Mouse (Mus musculus): ENCODE data around the gene Ankrd52. TPM values are rescaled to one million over a fixed set of nuclear protein-coding genes. Genes with fewer than 3 reads are reported as not detected.

The Ankrd52 gene
- polyA plus RNA-seq, 1 experiment from 2014 or later, result 13.2 TPM

- Histone ChIP-seq H3K36me3 (ENCODE audit: control insufficient read depth, insufficient read depth) (peaks cover 61% of the 10 kb centered on the region), H3K9ac (replicated peaks; ENCODE audit: low read depth, low read length) (no peak overlapping the region), H3K4me3 (replicated peaks; ENCODE audit: low read length) (no peak overlapping the region), H3K4me2 (ENCODE audit: low read length) (no peak overlapping the region), H3K9me3 (ENCODE audit: control insufficient read depth, low read length) (no peaks in the 10 kb centered on the region), H3K4me1 (replicated peaks; ENCODE audit: control insufficient read depth, insufficient read depth, low read length) (no peaks in the 10 kb centered on the region), H3K27ac (ENCODE audit: low read length) (no peak overlapping the region), H3K27me3 (replicated peaks; ENCODE audit: control insufficient read depth, insufficient read depth, low read length) (no peaks in the 10 kb centered on the region)
- ATAC-seq, result no peak
- WGBS, result 85% methylated on average over 6 of the region's 6 CpGs
These were observed 12.7 kb downstream of the Ankrd52 start for GRCm38 (mm10) chr10:128389570-128389969.

GRCm38 (mm10) chr10:128390366-128390765 is 13.5 kb downstream of the Ankrd52 start:
- H3K4me3 ChIP-seq (replicated peaks; ENCODE audit: low read length), result no peak overlapping the region
- H3K9me3 ChIP-seq (ENCODE audit: control insufficient read depth, low read length), result no peaks in the 10 kb centered on the region
- no peak overlapping the region for H3K9ac ChIP-seq (replicated peaks; ENCODE audit: low read depth, low read length)
- H3K27ac ChIP-seq (ENCODE audit: low read length), result no peak overlapping the region
- 87% methylated on average over 12 of the region's 12 CpGs for WGBS
- no peaks in the 10 kb centered on the region for H3K4me1 ChIP-seq (replicated peaks; ENCODE audit: control insufficient read depth, insufficient read depth, low read length)
- H3K27me3 ChIP-seq (replicated peaks; ENCODE audit: control insufficient read depth, insufficient read depth, low read length), result no peaks in the 10 kb centered on the region
- no peak overlapping the region for H3K4me2 ChIP-seq (ENCODE audit: low read length)
- H3K36me3 ChIP-seq (ENCODE audit: control insufficient read depth, insufficient read depth), result peaks cover 54% of the 10 kb centered on the region
- no peak for ATAC-seq

GRCm38 (mm10) chr10:128391850-128392249 is 14.9 kb downstream of the Ankrd52 start:
- Histone ChIP-seq H3K9ac (replicated peaks; ENCODE audit: low read depth, low read length) (no peak overlapping the region), H3K4me1 (replicated peaks; ENCODE audit: control insufficient read depth, insufficient read depth, low read length) (no peaks in the 10 kb centered on the region), H3K4me2 (ENCODE audit: low read length) (no peak overlapping the region), H3K27ac (ENCODE audit: low read length) (no peak overlapping the region), H3K9me3 (ENCODE audit: control insufficient read depth, low read length) (no peaks in the 10 kb centered on the region), H3K4me3 (replicated peaks; ENCODE audit: low read length) (no peak overlapping the region), H3K36me3 (ENCODE audit: control insufficient read depth, insufficient read depth) (peaks cover 47% of the 10 kb centered on the region), H3K27me3 (replicated peaks; ENCODE audit: control insufficient read depth, insufficient read depth, low read length) (no peaks in the 10 kb centered on the region)
- 86% methylated on average over 6 of the region's 6 CpGs for WGBS
- no peak for ATAC-seq

GRCm38 (mm10) chr10:128396017-128396673 is 19.2 kb downstream of the Ankrd52 start:
- ATAC-seq, result no peak
- peaks cover 8% of the 10 kb centered on the region; the same call in 1 of the 2 replicates for H3K36me3 ChIP-seq (ENCODE audit: control insufficient read depth, insufficient read depth)
- WGBS, result 68% methylated on average over 11 of the region's 11 CpGs

GRCm38 (mm10) chr10:128396716-128397264 is 19.9 kb downstream of the Ankrd52 start:
- no peaks in the 10 kb centered on the region for H3K9me3 ChIP-seq (ENCODE audit: control insufficient read depth, low read length)
- no peaks in the 10 kb centered on the region for H3K27me3 ChIP-seq (replicated peaks; ENCODE audit: control insufficient read depth, insufficient read depth, low read length)
- H3K9ac ChIP-seq (replicated peaks; ENCODE audit: low read depth, low read length), result no peak overlapping the region
- no peak overlapping the region for H3K4me3 ChIP-seq (replicated peaks; ENCODE audit: low read length)
- no peaks in the 10 kb centered on the region for H3K4me1 ChIP-seq (replicated peaks; ENCODE audit: control insufficient read depth, insufficient read depth, low read length)
- no peak overlapping the region for H3K4me2 ChIP-seq (ENCODE audit: low read length)
- H3K36me3 ChIP-seq (ENCODE audit: control insufficient read depth, insufficient read depth), result peaks cover 6% of the 10 kb centered on the region; the same call in 1 of the 2 replicates
- no peak overlapping the region for H3K27ac ChIP-seq (ENCODE audit: low read length)
- ATAC-seq, result no peak
- WGBS, result 69% methylated on average over 10 of the region's 10 CpGs

More at GRCm38 (mm10) chr10:128396017-128396673, 19.2 kb downstream of the Ankrd52 start:
- H3K4me1 ChIP-seq (replicated peaks; ENCODE audit: control insufficient read depth, insufficient read depth, low read length), result no peaks in the 10 kb centered on the region
- no peaks in the 10 kb centered on the region for H3K9me3 ChIP-seq (ENCODE audit: control insufficient read depth, low read length)
- H3K27me3 ChIP-seq (replicated peaks; ENCODE audit: control insufficient read depth, insufficient read depth, low read length), result no peaks in the 10 kb centered on the region
- H3K27ac ChIP-seq (ENCODE audit: low read length), result no peak overlapping the region
- H3K4me3 ChIP-seq (replicated peaks; ENCODE audit: low read length), result no peak overlapping the region
- no peak overlapping the region for H3K9ac ChIP-seq (replicated peaks; ENCODE audit: low read depth, low read length)
- no peak overlapping the region for H3K4me2 ChIP-seq (ENCODE audit: low read length)

GRCm38 (mm10) chr10:128397466-128397865 is 20.6 kb downstream of the Ankrd52 start:
- Histone ChIP-seq H3K36me3 (ENCODE audit: control insufficient read depth, insufficient read depth) (peaks cover 6% of the 10 kb centered on the region; the same call in 1 of the 2 replicates), H3K9me3 (ENCODE audit: control insufficient read depth, low read length) (no peaks in the 10 kb centered on the region), H3K27me3 (replicated peaks; ENCODE audit: control insufficient read depth, insufficient read depth, low read length) (no peaks in the 10 kb centered on the region), H3K4me1 (replicated peaks; ENCODE audit: control insufficient read depth, insufficient read depth, low read length) (no peaks in the 10 kb centered on the region), H3K9ac (replicated peaks; ENCODE audit: low read depth, low read length) (no peak overlapping the region), H3K4me3 (replicated peaks; ENCODE audit: low read length) (no peak overlapping the region), H3K27ac (ENCODE audit: low read length) (no peak overlapping the region), H3K4me2 (ENCODE audit: low read length) (no peak overlapping the region)
- 58% methylated on average over 7 of the region's 7 CpGs for WGBS
- ATAC-seq, result no peak

- Histone ChIP-seq H3K4me3 (replicated peaks; ENCODE audit: low read length) (no peak overlapping the region), H3K27ac (ENCODE audit: low read length) (no peak overlapping the region), H3K9me3 (ENCODE audit: control insufficient read depth, low read length) (no peaks in the 10 kb centered on the region), H3K27me3 (replicated peaks; ENCODE audit: control insufficient read depth, insufficient read depth, low read length) (no peaks in the 10 kb centered on the region), H3K9ac (replicated peaks; ENCODE audit: low read depth, low read length) (no peak overlapping the region), H3K36me3 (ENCODE audit: control insufficient read depth, insufficient read depth) (no peaks in the 10 kb centered on the region), H3K4me1 (replicated peaks; ENCODE audit: control insufficient read depth, insufficient read depth, low read length) (no peaks in the 10 kb centered on the region), H3K4me2 (ENCODE audit: low read length) (no peak overlapping the region)
- no peak for ATAC-seq
- 36% methylated on average over 5 of the region's 5 CpGs for WGBS
These were observed 23.4 kb downstream of the Ankrd52 start for GRCm38 (mm10) chr10:128400338-128400737.

- ATAC-seq, result no peak
- Histone ChIP-seq H3K9ac (replicated peaks; ENCODE audit: low read depth, low read length) (no peak within 1 kb of the TSS), H3K4me2 (ENCODE audit: low read length) (no peak within 1 kb of the TSS), H3K4me3 (replicated peaks; ENCODE audit: low read length) (no peak within 1 kb of the TSS), H3K27me3 (replicated peaks; ENCODE audit: control insufficient read depth, insufficient read depth, low read length) (no peaks in the 10 kb centered on the region), H3K9me3 (ENCODE audit: control insufficient read depth, low read length) (no peaks in the 10 kb centered on the region), H3K27ac (ENCODE audit: low read length) (no peak within 1 kb of the TSS), H3K36me3 (ENCODE audit: control insufficient read depth, insufficient read depth) (no peaks in the 10 kb centered on the region), H3K4me1 (replicated peaks; ENCODE audit: control insufficient read depth, insufficient read depth, low read length) (no peaks in the 10 kb centered on the region)
- 17% methylated on average over 2 of the region's 2 CpGs for WGBS
These were observed 24.1 kb downstream of the Ankrd52 start, which contains the start of gene Slc39a5 for GRCm38 (mm10) chr10:128401056-128401455. TSS of gene Slc39a5 (minus strand) at chr10:128401229.

GRCm38 (mm10) chr10:128401638-128402037 is 24.7 kb downstream of the Ankrd52 start:
- Histone ChIP-seq H3K4me3 (replicated peaks; ENCODE audit: low read length) (no peak overlapping the region), H3K36me3 (ENCODE audit: control insufficient read depth, insufficient read depth) (no peaks in the 10 kb centered on the region), H3K9ac (replicated peaks; ENCODE audit: low read depth, low read length) (no peak overlapping the region), H3K4me1 (replicated peaks; ENCODE audit: control insufficient read depth, insufficient read depth, low read length) (no peaks in the 10 kb centered on the region), H3K9me3 (ENCODE audit: control insufficient read depth, low read length) (no peaks in the 10 kb centered on the region), H3K27ac (ENCODE audit: low read length) (no peak overlapping the region), H3K4me2 (ENCODE audit: low read length) (no peak overlapping the region), H3K27me3 (replicated peaks; ENCODE audit: control insufficient read depth, insufficient read depth, low read length) (no peaks in the 10 kb centered on the region)
- no peak for ATAC-seq
- 79% methylated on average over 9 of the region's 9 CpGs for WGBS
